Mouse (Mus musculus) hindbrain, embryonic 13.5 days (tissue): ENCODE measurements at regions not wholly inside any gene's neighbourhood (a gene's known extent, or its start where the extent isn't known, plus 50 kb on each side); places are given as distances from the start of the nearest gene placed in this dataset.
A peak's percentile ranks its signal among the peaks of the same experiment; 100 is the strongest.
"Not testable (repeated sequence)": the region's sequence is repeated elsewhere in the genome, so short reads cannot be mapped to it uniquely, and the experiment has no call there.

Experiments used
- ATAC-seq: fragments of 200-750 bp; cut with Nextera tagmentation; 2 replicates; pipeline ENCODE4 v1.8.0; 2017; ENCODE audit warnings: moderate TSS enrichment; ENCODE audit not compliant: low FRiP score
- H3K27ac ChIP-seq: fragments of 300-500 bp; sonication (generic); 2 replicates; pipeline ENCODE4 v1.5.1; 2015; ENCODE audit warnings: inconsistent platforms, mild to moderate bottlenecking, moderate library complexity
- H3K27me3 ChIP-seq: fragments of 300-500 bp; sonication (generic); 2 replicates; pipeline ENCODE4 v1.6.1; 2015; ENCODE audit warnings: mild to moderate bottlenecking, inconsistent platforms
- H3K36me3 ChIP-seq: fragments of 300-500 bp; sonication (generic); 2 replicates; pipeline ENCODE4 v1.6.1; 2015; ENCODE audit warnings: mild to moderate bottlenecking, inconsistent platforms
- H3K4me1 ChIP-seq: fragments of 300-500 bp; sonication (generic); replicated peaks from 2 replicates; pipeline ENCODE4 v1.6.1; 2015; ENCODE audit warnings: inconsistent platforms
- H3K4me2 ChIP-seq: fragments of 300-500 bp; sonication (generic); 2 replicates; pipeline ENCODE4 v1.6.1; 2015; ENCODE audit warnings: inconsistent platforms, mild to moderate bottlenecking, moderate library complexity
- H3K4me3 ChIP-seq: fragments of 300-500 bp; sonication (generic); 2 replicates; pipeline ENCODE4 v1.5.1; 2015; ENCODE audit warnings: mild to moderate bottlenecking, inconsistent platforms
- H3K9ac ChIP-seq: fragments of 300-500 bp; sonication (generic); 2 replicates; pipeline ENCODE4 v1.6.1; 2015; ENCODE audit warnings: mild to moderate bottlenecking, inconsistent platforms
- H3K9me3 ChIP-seq: fragments of 300-500 bp; sonication (generic); 2 replicates; pipeline ENCODE4 v1.6.1; 2016; ENCODE audit warnings: inconsistent platforms
- WGBS: fragments of 180-500 bp; shearing (Covaris S2); methylation state at CpG from one replicate; pipeline ENCODE4 v1.1.7; 2015; 5-methylcytosine and 5-hydroxymethylcytosine counted together

DNA sequence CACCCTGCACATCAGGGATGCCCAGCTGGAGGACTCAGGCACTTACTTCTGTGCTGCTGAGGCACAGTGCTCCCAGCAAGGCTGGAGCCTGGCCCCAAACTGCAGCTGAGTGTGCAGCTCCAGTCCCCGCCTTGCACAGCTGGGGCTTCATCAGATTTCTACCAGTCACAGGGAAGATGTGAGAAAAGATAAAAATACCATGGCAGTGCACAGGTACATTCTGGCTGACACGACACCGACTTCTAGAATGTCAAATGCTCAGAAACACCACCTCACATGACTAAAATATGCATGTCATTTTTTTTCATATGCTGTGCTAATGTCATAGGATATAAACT is 495.7 kb upstream of the Olfr1507 start:
- WGBS: no CpG with 5 or more reads among the region's 3 CpGs
- not testable (repeated sequence) for H3K4me3 ChIP-seq, H3K27me3 ChIP-seq, H3K4me1 ChIP-seq, H3K4me2 ChIP-seq, H3K36me3 ChIP-seq, H3K9ac ChIP-seq, H3K9me3 ChIP-seq, H3K27ac ChIP-seq
- ATAC-seq: peak; percentile 63

- no CpG with 5 or more reads among the region's 12 CpGs for WGBS
- peak; percentile 57 for ATAC-seq
Observed at GRCm38 (mm10) chr14:52990569-52991327, 495.2 kb upstream of the Olfr1507 start.

GRCm38 (mm10) chr14:52989940-52990339 is 494.4 kb upstream of the Olfr1507 start:
- not testable (repeated sequence) for H3K9me3 ChIP-seq, H3K27me3 ChIP-seq, ATAC-seq, H3K4me3 ChIP-seq, H3K9ac ChIP-seq, H3K4me1 ChIP-seq, H3K27ac ChIP-seq, H3K4me2 ChIP-seq, H3K36me3 ChIP-seq
- WGBS: 79% methylated on average over 1 of the region's 1 CpGs

More at GRCm38 (mm10) chr14:52990569-52991327, 495.2 kb upstream of the Olfr1507 start:
- not testable (repeated sequence) for H3K9me3 ChIP-seq, H3K9ac ChIP-seq, H3K4me1 ChIP-seq, H3K27ac ChIP-seq, H3K36me3 ChIP-seq, H3K27me3 ChIP-seq, H3K4me3 ChIP-seq, H3K4me2 ChIP-seq

GRCm38 (mm10) chr14:52988563-52988962 is 493.0 kb upstream of the Olfr1507 start:
- not testable (repeated sequence) for H3K9me3 ChIP-seq, H3K27ac ChIP-seq, ATAC-seq, H3K27me3 ChIP-seq, H3K4me3 ChIP-seq, H3K4me1 ChIP-seq, H3K9ac ChIP-seq, H3K36me3 ChIP-seq, H3K4me2 ChIP-seq
- no CpG with 5 or more reads among the region's 6 CpGs for WGBS

DNA sequence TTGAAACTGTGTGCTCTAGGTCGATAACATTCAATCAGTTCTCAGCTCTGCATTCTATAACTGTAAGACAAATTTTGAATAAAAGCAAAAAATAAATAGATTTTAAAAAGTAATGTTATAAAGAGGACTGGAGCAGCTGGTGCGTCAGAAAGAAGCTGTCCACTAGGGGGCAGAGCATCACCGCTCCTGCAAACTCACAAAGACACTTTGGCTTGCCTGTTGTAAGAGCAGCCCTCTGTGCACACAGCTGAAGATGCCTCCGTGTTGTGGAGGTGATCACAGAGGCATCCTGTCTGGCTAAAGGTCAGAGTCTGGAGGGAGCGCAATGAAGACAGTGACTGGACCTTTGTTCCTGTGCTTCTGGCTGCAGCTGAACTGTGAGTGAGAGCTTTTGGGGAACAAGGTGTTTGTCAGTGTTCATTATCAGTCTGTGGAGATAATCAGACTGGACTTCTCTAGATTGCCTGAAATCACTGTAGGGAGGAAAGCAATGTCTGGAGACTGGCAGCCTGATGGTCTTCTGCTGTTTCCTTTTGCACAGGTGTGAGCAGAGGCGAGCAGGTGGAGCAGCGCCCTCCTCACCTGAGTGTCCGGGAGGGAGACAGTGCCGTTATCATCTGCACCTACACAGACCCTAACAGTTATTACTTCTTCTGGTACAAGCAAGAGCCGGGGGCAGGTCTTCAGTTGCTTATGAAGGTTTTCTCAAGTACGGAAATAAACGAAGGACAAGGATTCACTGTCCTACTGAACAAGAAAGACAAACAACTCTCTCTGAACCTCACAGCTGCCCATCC is 476.9 kb upstream of the Olfr1507 start:
- ATAC-seq: peak; percentile 89
- not testable (repeated sequence) for H3K9me3 ChIP-seq, H3K27me3 ChIP-seq, H3K36me3 ChIP-seq, H3K4me3 ChIP-seq, H3K27ac ChIP-seq, H3K4me1 ChIP-seq, H3K9ac ChIP-seq, H3K4me2 ChIP-seq
- WGBS: no CpG with 5 or more reads among the region's 12 CpGs

DNA sequence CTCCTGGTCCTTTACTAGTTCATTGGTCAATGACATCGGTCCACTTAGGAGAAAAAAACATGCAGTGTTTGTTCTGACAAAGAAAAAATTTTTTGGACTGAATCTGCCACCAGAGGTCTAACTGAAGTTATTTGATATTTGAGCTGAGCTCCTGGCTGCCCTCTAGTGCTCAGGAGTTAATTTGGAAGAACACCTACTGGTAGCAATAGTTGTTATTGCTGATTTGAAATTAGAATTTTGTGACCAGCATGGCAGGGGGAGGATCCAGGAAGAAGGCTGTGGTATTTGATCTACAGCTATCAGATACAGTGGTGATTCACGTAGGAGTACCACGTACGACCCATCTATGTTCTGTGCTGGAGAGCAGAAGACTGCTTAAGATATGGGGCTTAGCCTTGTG is 466.6 kb upstream of the Olfr1507 start:
- not testable (repeated sequence) for H3K27me3 ChIP-seq, H3K27ac ChIP-seq, H3K9me3 ChIP-seq, ATAC-seq, H3K36me3 ChIP-seq, H3K4me1 ChIP-seq, H3K4me2 ChIP-seq, H3K4me3 ChIP-seq, H3K9ac ChIP-seq
- WGBS: 92% methylated on average over 3 of the region's 4 CpGs

DNA sequence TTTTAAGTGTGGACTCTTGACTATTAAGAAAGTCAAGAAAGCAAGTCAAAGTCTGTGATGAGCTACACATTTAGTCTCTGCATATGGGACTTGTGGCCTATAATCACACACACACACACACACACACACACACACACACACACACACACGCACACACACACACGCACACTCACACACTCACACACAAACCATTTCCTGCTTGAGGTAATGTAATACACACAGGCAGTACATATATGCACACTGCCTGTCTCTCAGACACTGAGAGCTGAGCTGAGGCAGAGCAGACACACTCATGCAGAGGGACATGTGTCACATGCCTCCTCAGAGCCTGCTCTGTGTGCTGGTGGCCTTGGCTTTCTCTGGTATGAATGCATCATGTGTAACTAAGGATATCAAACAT is 461.0 kb upstream of the Olfr1507 start:
- WGBS: 83% methylated on average over 1 of the region's 2 CpGs

DNA sequence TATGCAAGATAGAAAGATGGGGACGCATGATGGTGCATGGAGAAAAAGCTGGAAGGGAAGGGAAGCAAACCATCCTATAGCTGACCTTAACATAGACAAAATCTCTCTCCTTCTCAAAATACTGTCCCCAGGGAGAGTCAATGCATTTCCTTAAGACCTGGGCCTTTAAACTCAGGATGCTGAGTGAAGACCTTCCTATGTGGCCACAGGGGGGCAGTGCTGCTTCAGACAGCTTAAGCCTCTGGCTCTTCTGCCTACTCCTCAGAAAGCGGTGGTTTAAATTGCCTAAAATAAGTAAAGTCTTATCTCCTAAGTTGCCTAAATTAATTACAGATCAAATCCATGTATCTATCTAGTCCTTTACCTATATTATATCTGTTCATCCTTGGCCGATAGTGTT is 449.4 kb upstream of the Olfr1507 start:
- no CpG with 5 or more reads among the region's 3 CpGs for WGBS
- ATAC-seq, H3K27me3 ChIP-seq, H3K9ac ChIP-seq, H3K36me3 ChIP-seq, H3K4me1 ChIP-seq, H3K4me3 ChIP-seq, H3K27ac ChIP-seq, H3K4me2 ChIP-seq, H3K9me3 ChIP-seq: not testable (repeated sequence)

More for the DNA sequence above, 461.0 kb upstream of the Olfr1507 start:
- not testable (repeated sequence) for H3K4me2 ChIP-seq, ATAC-seq, H3K9me3 ChIP-seq, H3K9ac ChIP-seq, H3K36me3 ChIP-seq, H3K27me3 ChIP-seq, H3K27ac ChIP-seq, H3K4me3 ChIP-seq, H3K4me1 ChIP-seq

GRCm38 (mm10) chr14:52942438-52942837 is 446.9 kb upstream of the Olfr1507 start:
- not testable (repeated sequence) for H3K4me3 ChIP-seq, H3K27me3 ChIP-seq, H3K9me3 ChIP-seq, H3K4me1 ChIP-seq, H3K9ac ChIP-seq, H3K4me2 ChIP-seq, ATAC-seq, H3K36me3 ChIP-seq, H3K27ac ChIP-seq

- not testable (repeated sequence) for H3K4me3 ChIP-seq, H3K9ac ChIP-seq, H3K36me3 ChIP-seq, ATAC-seq, H3K27ac ChIP-seq, H3K9me3 ChIP-seq, H3K4me2 ChIP-seq, H3K27me3 ChIP-seq, H3K4me1 ChIP-seq
- no CpG with 5 or more reads among the region's 1 CpGs for WGBS
Observed at GRCm38 (mm10) chr14:52941747-52942146, 446.2 kb upstream of the Olfr1507 start.

DNA sequence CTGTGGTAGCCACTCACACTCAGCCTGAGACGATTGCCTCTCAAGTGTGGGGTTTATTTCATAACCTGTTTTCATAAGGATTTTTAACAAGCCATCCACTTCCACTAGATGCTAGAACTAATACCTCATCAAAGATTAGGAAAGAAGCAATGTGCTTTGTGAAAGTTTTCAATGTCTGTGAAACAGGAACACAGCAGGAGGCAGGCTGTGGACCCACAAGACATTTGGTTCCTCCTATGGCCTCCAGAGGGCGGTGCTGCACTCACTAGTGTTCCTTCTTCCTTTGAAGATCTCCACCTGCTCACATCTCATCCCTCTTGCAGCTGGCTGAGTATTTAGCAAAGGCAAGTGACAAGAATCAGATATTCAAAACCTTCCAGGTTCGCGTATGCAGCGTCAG is 424.6 kb upstream of the Olfr1507 start:
- H3K27me3 ChIP-seq, H3K27ac ChIP-seq, H3K9ac ChIP-seq, H3K4me1 ChIP-seq, H3K9me3 ChIP-seq, H3K4me3 ChIP-seq, H3K4me2 ChIP-seq, H3K36me3 ChIP-seq, ATAC-seq: not testable (repeated sequence)
- WGBS: no CpG with 5 or more reads among the region's 5 CpGs

GRCm38 (mm10) chr14:52913814-52914213 is 418.3 kb upstream of the Olfr1507 start:
- not testable (repeated sequence) for H3K4me2 ChIP-seq, H3K9ac ChIP-seq, ATAC-seq, H3K27me3 ChIP-seq, H3K4me3 ChIP-seq, H3K9me3 ChIP-seq, H3K27ac ChIP-seq, H3K36me3 ChIP-seq, H3K4me1 ChIP-seq
- WGBS: no CpG with 5 or more reads among the region's 1 CpGs

DNA sequence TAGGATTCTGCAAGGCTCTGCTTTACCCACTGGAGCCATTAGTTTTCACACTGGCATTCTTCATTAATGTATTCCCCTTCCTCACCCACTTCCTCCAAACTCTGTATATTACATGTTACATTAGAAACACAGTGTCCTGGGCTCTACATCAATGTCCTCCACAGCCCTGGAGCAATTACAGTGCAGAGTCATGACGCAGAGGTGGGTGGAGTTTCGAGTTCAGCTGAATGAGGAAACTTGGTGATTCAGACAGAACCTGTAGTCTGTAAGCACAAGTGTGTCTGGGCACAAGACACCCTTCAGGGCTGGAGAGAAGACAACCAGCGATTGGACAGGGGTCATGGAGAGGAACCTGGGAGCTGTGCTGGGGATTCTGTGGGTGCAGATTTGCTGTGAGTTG is 404.1 kb upstream of the Olfr1507 start:
- H3K36me3 ChIP-seq, H3K9ac ChIP-seq, H3K27me3 ChIP-seq, H3K27ac ChIP-seq, H3K9me3 ChIP-seq, H3K4me1 ChIP-seq, H3K4me3 ChIP-seq, ATAC-seq, H3K4me2 ChIP-seq: not testable (repeated sequence)
- WGBS: no CpG with 5 or more reads among the region's 3 CpGs
